Mouse (Mus musculus) limb, embryonic 11.5 days (tissue): ENCODE measurements around the gene Ttc12. TPM values are rescaled to one million over a fixed set of nuclear protein-coding genes. Genes with fewer than 3 reads are reported as not detected.

ENCODE experiments used
- ATAC-seq: fragments of 200-750 bp; cut with Nextera tagmentation; 2 replicates; pipeline ENCODE4 v1.8.0; 2017; ENCODE audit warnings: low read depth; ENCODE audit not compliant: insufficient number of reproducible peaks, low FRiP score, low TSS enrichment
- DNase-seq: peaks from one replicate; pipeline ENCODE4 v3.0.0-alpha.2; 2015; ENCODE audit warnings: low spot score
- H3K27ac ChIP-seq: fragments of 300-500 bp; sonication (generic); replicated peaks from 2 replicates; pipeline ENCODE4 v1.5.1; 2014; ENCODE audit warnings: low read depth, mild to moderate bottlenecking, low read length
- H3K27me3 ChIP-seq: fragments of 300-500 bp; sonication (generic); 2 replicates; pipeline ENCODE4 v1.6.1; 2014; ENCODE audit warnings: mild to moderate bottlenecking, low read length, mixed read lengths; ENCODE audit not compliant: control insufficient read depth, insufficient read depth
- H3K36me3 ChIP-seq: fragments of 300-500 bp; sonication (generic); 2 replicates; pipeline ENCODE4 v1.6.1; 2014; ENCODE audit warnings: mild to moderate bottlenecking, low read length, moderate library complexity, mixed read lengths; ENCODE audit not compliant: control insufficient read depth, insufficient read depth
- H3K4me1 ChIP-seq: fragments of 300-500 bp; sonication (generic); 2 replicates; pipeline ENCODE4 v1.6.1; 2014; ENCODE audit warnings: low read length, mixed read lengths; ENCODE audit not compliant: control insufficient read depth, insufficient read depth
- H3K4me2 ChIP-seq: fragments of 300-500 bp; sonication (generic); 2 replicates; pipeline ENCODE4 v1.6.1; 2014; ENCODE audit warnings: low read depth, mild to moderate bottlenecking, moderate library complexity; ENCODE audit not compliant: severe bottlenecking
- H3K4me3 ChIP-seq: fragments of 300-500 bp; sonication (generic); 2 replicates; pipeline ENCODE4 v1.5.1; 2014; ENCODE audit warnings: low read depth, low read length
- H3K9ac ChIP-seq: fragments of 300-500 bp; sonication (generic); 2 replicates; pipeline ENCODE4 v1.6.1; 2014; ENCODE audit warnings: mild to moderate bottlenecking, low read length
- H3K9me3 ChIP-seq: fragments of 300-500 bp; sonication (generic); 2 replicates; pipeline ENCODE4 v1.6.1; 2016; ENCODE audit warnings: low read length; ENCODE audit not compliant: control insufficient read depth
- WGBS: fragments of 180-500 bp; shearing (Covaris S2); extraction: QIAGEN DNeasy Blood & Tissue Kit; methylation state at CpG from one replicate; pipeline ENCODE4 v1.1.7; 2014; 5-methylcytosine and 5-hydroxymethylcytosine counted together
- polyA plus RNA-seq: library from polyadenylated mRNA; unstranded; fragments of >200 nt; fragmentation: Nextera tagmentation; extraction: Ambion mirVana; gene quantifications from 2 replicates; pipeline ENCODE4 v1.2.1, GENCODE M21; 2014

The Ttc12 gene
- polyA plus RNA-seq = 1.8 and 2.3 TPM in 2 replicates

DNA sequence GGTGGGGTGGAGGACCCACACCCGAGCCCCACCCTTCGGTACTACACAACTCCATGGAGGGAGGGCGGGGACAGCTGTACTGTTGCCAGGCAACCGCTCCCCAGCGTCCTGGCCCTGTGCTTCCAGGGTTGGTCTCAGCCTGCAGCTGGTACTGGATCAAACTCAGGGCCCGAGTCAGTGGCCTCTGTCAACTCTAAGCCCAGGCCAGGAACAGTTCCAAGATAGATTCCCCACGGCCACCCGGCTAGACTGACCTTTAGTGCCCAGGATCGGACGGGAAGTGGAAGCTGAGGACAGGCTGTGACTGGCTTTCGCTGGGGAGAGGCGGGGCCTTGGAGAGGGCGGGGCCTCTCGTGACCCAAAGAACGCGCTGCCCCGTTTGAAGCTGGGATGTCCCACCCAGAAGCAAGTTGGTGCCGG, at the start of gene Ttc12:
Gene Ttc12, minus strand, starts transcription at position 334 of the 420 bp plus-strand sequence.
- Histone ChIP-seq H3K4me2 (peak within 1 kb of the TSS; percentile 77), H3K27me3 (no peaks in the 10 kb centered on the region), H3K9ac (peak within 1 kb of the TSS; percentile 40), H3K4me1 (peaks cover 10% of the 10 kb centered on the region; the same call in 1 of the 2 replicates), H3K4me3 (peak within 1 kb of the TSS; percentile 57), H3K27ac (no peak within 1 kb of the TSS), H3K9me3 (no peaks in the 10 kb centered on the region), H3K36me3 (no peaks in the 10 kb centered on the region)
- WGBS = under 1% methylated on average over 18 of the region's 18 CpGs
- DNase-seq (peak; percentile 85), ATAC-seq (peak; percentile 83)

DNA sequence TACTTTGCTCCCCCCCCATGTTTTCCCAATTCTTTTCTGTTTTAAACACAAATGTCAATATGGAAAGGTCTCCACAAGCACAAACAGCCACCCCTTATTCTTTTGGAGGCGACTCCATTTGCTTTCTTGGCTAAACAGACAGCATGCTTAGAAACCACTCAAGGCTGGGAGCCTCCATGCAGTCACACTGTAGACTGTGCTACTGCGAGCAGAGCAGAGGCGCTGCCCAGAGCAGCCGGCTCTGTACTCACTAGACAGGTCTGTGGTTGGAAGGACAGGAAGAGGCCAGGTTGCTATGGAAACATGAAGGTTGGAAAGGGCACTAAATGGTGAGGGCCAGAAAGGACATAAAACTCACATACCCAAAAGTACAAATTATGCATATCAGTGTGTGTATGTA, 48.9 kb upstream of the Ttc12 start:
- H3K9me3 ChIP-seq = no peaks in the 10 kb centered on the region
- H3K27me3 ChIP-seq = no peaks in the 10 kb centered on the region
- DNase-seq = peak; percentile 30
- no peak overlapping the region for H3K4me2 ChIP-seq
- H3K4me3 ChIP-seq = no peak overlapping the region
- H3K36me3 ChIP-seq = no peaks in the 10 kb centered on the region
- ATAC-seq = no peak
- 51% methylated on average over 4 of the region's 4 CpGs for WGBS
- H3K9ac ChIP-seq = no peak overlapping the region
- peaks cover 18% of the 10 kb centered on the region for H3K4me1 ChIP-seq
- H3K27ac ChIP-seq = no peak overlapping the region

DNA sequence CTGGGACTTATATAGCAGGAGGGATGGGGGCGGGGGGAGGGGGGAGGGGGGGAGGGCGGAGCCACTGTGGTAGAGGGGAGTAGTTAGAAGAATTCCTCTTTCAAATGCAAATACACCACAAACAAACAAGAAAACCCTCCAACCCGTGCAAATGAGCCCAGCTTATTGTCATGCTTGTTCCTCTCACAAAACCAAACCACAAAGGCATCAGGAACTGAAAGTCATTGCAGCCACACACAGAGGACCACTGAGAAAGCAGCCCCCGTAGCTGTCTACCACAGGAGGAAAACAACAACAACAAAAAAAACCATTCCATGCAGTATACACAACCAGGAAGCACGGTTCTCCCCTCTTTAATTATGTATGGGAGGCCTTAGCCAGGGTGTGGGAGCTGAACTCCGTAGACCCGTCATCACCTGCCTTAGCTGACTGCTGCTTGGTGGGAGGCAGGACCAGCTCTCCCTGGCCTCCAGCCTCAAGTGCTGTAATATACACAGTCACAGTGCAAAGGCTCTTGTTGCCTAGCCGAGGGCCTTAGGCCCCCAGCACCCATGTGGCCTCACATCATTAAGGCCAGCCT, 48.0 kb upstream of the Ttc12 start:
- H3K27ac ChIP-seq = no peak overlapping the region
- H3K4me2 ChIP-seq = no peak overlapping the region
- no peak for ATAC-seq
- peak; percentile 25 for DNase-seq
- H3K9me3 ChIP-seq = no peaks in the 10 kb centered on the region
- no peaks in the 10 kb centered on the region for H3K36me3 ChIP-seq
- no peak overlapping the region for H3K4me3 ChIP-seq
- H3K4me1 ChIP-seq = peaks cover 18% of the 10 kb centered on the region
- no peak overlapping the region for H3K9ac ChIP-seq
- H3K27me3 ChIP-seq = no peaks in the 10 kb centered on the region
- 20% methylated on average over 8 of the region's 8 CpGs for WGBS

DNA sequence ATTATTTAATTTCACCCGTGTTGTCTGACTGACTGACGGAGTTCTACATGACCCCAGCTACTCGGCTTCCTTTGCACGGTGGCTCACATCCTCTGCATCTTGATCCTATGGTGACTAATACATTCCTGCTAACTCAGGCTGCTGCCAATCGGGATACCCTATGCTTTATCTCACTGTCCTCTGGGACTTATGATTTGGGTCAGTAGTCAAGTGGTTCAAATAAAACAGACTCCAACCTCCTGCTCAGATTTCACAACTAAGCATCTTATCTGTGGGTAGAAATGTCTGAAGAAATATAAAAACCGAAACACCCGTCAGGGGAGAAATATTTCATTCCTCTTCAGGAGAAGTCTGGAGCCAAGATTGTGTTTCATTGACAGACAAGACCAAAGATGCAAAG, 47.4 kb upstream of the Ttc12 start:
- Histone ChIP-seq H3K4me2 (no peak overlapping the region), H3K4me1 (peaks cover 18% of the 10 kb centered on the region), H3K27me3 (no peaks in the 10 kb centered on the region), H3K9ac (no peak overlapping the region), H3K36me3 (no peaks in the 10 kb centered on the region), H3K9me3 (no peaks in the 10 kb centered on the region), H3K27ac (no peak overlapping the region), H3K4me3 (no peak overlapping the region)
- no peak for DNase-seq
- 74% methylated on average over 7 of the region's 7 CpGs for WGBS
- ATAC-seq = no peak

DNA sequence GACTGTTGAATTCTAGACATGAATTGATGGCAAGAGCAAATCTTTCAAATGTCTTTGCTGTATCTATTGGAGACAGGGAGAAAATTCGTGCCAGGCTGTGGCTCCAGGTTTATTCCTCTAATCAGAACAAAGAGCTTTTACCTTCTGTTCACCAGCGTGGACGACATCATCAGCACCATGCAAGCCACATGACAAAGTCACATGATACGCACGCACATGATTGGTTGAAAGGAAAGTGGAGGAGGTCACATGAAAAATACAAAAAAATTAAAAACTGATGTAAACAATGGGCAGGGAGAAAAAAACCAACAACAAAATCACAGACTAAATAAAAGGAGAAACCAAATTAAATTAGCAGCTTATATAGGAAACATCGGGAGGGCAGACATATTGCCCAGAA, 45.8 kb upstream of the Ttc12 start:
- no peaks in the 10 kb centered on the region for H3K9me3 ChIP-seq
- no peak overlapping the region for H3K4me2 ChIP-seq
- H3K4me1 ChIP-seq = peaks cover 16% of the 10 kb centered on the region
- ATAC-seq (no peak), DNase-seq (no peak)
- no peak overlapping the region for H3K9ac ChIP-seq
- no peak overlapping the region for H3K27ac ChIP-seq
- H3K27me3 ChIP-seq = no peaks in the 10 kb centered on the region
- no peaks in the 10 kb centered on the region for H3K36me3 ChIP-seq
- no peak overlapping the region for H3K4me3 ChIP-seq
- 90% methylated on average over 6 of the region's 6 CpGs for WGBS

DNA sequence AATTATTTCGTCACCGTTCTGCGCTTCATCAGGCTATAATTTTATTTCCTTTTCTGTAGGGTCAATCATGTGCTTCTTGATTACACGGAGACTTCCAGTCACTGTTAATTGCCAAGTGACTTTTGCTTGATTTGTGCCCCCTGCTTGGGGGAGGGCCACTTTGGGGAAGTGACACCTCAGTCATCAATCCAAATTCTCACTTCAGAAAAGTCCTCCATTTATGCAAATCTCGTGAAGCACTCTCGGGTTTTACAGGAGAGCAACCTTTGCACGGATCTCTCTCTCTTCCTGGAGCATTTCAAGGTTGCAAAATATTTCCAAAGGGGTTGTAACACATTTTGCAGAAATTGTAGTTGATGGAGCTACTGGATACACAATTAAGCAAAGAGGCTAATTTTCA, 45.2 kb upstream of the Ttc12 start:
- H3K9me3 ChIP-seq = no peaks in the 10 kb centered on the region
- H3K4me2 ChIP-seq = no peak overlapping the region
- H3K27ac ChIP-seq = no peak overlapping the region
- ATAC-seq (no peak), DNase-seq (no peak)
- H3K9ac ChIP-seq = no peak overlapping the region
- 27% methylated on average over 7 of the region's 7 CpGs for WGBS
- H3K4me3 ChIP-seq = no peak overlapping the region
- H3K4me1 ChIP-seq = peaks cover 15% of the 10 kb centered on the region
- no peaks in the 10 kb centered on the region for H3K27me3 ChIP-seq
- no peaks in the 10 kb centered on the region for H3K36me3 ChIP-seq

DNA sequence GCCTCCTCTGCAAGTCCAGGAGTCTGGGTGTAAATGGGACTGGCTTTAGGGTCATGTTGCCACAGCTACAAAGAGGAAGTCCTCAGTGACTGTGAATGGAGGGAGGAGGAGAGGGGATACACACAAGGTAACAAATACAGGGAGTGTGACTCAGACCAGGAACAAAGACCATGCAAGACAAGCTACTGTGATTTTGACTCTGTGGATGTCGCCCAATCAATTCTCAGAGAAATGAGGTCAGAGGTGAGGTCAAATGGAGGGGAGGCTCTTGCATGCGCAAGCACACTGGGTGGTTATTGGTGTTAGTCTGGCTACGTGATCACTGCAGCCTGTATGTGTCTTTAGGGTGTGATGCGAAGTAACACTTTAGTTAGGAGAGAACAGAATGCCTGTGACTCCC, 44.7 kb upstream of the Ttc12 start:
- Histone ChIP-seq H3K36me3 (no peaks in the 10 kb centered on the region), H3K4me1 (peaks cover 10% of the 10 kb centered on the region), H3K27ac (no peak overlapping the region), H3K9ac (no peak overlapping the region), H3K9me3 (no peaks in the 10 kb centered on the region), H3K4me2 (no peak overlapping the region), H3K27me3 (no peaks in the 10 kb centered on the region), H3K4me3 (no peak overlapping the region)
- ATAC-seq = no peak
- DNase-seq = peak; percentile 27
- WGBS = 23% methylated on average over 4 of the region's 4 CpGs

DNA sequence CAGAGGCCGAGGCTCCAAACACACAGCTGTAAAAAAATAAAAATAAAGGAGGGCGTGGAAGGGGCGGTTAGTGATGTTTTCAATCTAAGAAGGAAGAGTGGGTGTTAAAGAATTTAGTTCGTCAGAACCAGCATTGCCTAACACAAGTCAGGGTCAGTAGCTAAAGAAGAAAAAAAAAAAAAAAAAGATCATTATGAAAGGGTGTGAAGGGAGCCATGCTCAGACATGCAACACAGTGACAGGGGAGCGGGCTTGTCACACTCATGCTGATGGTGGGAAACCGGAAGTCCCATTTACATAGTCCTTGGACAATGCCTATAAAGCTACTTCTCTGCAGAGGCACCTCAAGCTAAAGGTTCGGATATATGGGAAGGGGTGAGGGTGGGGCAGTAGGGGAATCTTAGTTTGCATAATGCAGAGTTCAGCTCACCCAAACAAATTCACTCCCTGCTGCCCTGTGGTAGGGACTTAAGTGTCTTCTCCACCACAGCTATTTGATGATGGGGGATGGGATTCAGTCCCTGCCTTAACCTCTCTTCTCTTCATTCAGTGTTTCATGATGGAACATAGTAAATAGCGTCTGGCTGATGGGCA, 43.4 kb upstream of the Ttc12 start:
- H3K27ac ChIP-seq = no peak overlapping the region
- H3K4me3 ChIP-seq = no peak overlapping the region
- H3K9ac ChIP-seq = no peak overlapping the region
- H3K36me3 ChIP-seq = no peaks in the 10 kb centered on the region
- H3K9me3 ChIP-seq = no peaks in the 10 kb centered on the region
- no peak overlapping the region for H3K4me2 ChIP-seq
- no peaks in the 10 kb centered on the region for H3K27me3 ChIP-seq
- H3K4me1 ChIP-seq = peaks cover 6% of the 10 kb centered on the region
- no peak for ATAC-seq
- no peak for DNase-seq
- WGBS = 63% methylated on average over 8 of the region's 8 CpGs

DNA sequence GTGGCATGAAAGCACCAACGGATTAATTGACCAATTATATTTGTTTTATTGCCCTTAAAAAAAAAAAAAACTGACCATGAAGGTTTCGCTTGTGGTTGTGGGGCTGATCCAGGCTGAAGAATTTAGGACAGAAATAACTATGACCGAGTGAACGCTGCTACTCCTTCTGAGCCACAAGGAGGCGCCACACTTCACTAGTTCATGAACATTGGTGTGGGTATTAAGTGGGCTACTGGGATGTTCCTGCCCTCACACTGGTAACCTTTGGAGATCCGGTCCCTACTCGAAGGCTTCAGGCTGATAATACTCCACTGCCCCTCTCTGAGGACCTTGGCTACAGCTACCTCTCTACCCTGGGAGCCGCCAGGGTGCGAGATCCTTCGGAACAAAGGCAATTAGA, 42.9 kb upstream of the Ttc12 start:
- no peaks in the 10 kb centered on the region for H3K36me3 ChIP-seq
- WGBS = 54% methylated on average over 10 of the region's 10 CpGs
- H3K9me3 ChIP-seq = no peaks in the 10 kb centered on the region
- H3K4me2 ChIP-seq = no peak overlapping the region
- no peak overlapping the region for H3K27ac ChIP-seq
- H3K4me3 ChIP-seq = no peak overlapping the region
- no peak for ATAC-seq
- H3K4me1 ChIP-seq = peaks cover under 1% of the 10 kb centered on the region
- no peaks in the 10 kb centered on the region for H3K27me3 ChIP-seq
- no peak overlapping the region for H3K9ac ChIP-seq
- peak; percentile 48 for DNase-seq
